Mouse (Mus musculus) megakaryocyte, embryonic 14.5 days (primary cell): ENCODE results near the gene Foxo6.

Source experiments
- FLI1 ChIP-seq: IDR thresholded peaks from 2 replicates; pipeline ENCODE4 v1.6.1; 2012; ENCODE audit warnings: low read length, inconsistent platforms, mixed read lengths
- GATA1 ChIP-seq: IDR thresholded peaks from 3 replicates; pipeline ENCODE4 v1.6.1; 2012; ENCODE audit warnings: mixed read lengths, low read length, inconsistent platforms, borderline replicate concordance

DNA sequence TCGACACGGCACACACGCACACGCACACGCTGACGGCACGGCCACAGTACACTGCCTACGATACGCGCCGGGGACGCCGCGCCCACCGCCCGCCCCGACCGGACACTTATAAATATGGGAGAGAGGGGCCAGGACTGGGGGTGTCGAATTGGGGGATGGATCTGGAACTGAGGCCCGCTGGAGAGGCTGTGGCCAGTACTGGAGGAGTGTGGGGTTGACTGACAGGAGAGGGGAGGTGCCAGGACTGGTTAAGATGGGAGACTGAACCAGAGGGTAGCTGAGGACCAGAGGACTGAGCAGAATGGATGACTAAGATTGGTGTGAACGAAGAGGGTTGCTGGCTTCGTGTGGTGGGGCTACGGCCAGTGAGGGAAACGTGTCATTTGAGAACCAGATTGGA, 20.0 kb downstream of the Foxo6 start:
- TF ChIP-seq GATA1 = no peak
- no peak for TF ChIP-seq FLI1
